Mouse (Mus musculus): ENCODE measurements around the gene Mtfr2. TPM values are rescaled to one million over a fixed set of nuclear protein-coding genes. Genes with fewer than 3 reads are reported as not detected.

Gene Mtfr2
- polyA plus RNA-seq, 1 experiment from 2014 or later: 1.7 TPM

GRCm38 (mm10) chr10:20314797-20315196, 32.8 kb upstream of the Mtfr2 start:
- no peak for ATAC-seq (ENCODE audit: low FRiP score, low TSS enrichment)
- no peak overlapping the region for H3K9ac ChIP-seq (replicated peaks; ENCODE audit: low read length)
- H3K4me1 ChIP-seq (ENCODE audit: insufficient read depth, low read length): peaks cover 14% of the 10 kb centered on the region
- peaks cover 15% of the 10 kb centered on the region for H3K36me3 ChIP-seq (ENCODE audit: insufficient read depth, low read length)
- no peak overlapping the region for H3K4me2 ChIP-seq (replicated peaks; ENCODE audit: low read depth, low read length)
- H3K27ac ChIP-seq (ENCODE audit: low read length): no peak overlapping the region
- no peaks in the 10 kb centered on the region for H3K9me3 ChIP-seq (ENCODE audit: low read length)
- H3K4me3 ChIP-seq (ENCODE audit: low read length): no peak overlapping the region
- WGBS: 62% methylated on average over 2 of the region's 2 CpGs
- no peaks in the 10 kb centered on the region for H3K27me3 ChIP-seq (ENCODE audit: insufficient read depth, low read length)

- Histone ChIP-seq H3K9ac (replicated peaks; ENCODE audit: low read length) (no peak overlapping the region), H3K9me3 (ENCODE audit: low read length) (no peaks in the 10 kb centered on the region), H3K4me3 (ENCODE audit: low read length) (no peak overlapping the region), H3K27ac (ENCODE audit: low read length) (no peak overlapping the region), H3K4me1 (ENCODE audit: insufficient read depth, low read length) (peaks cover 9% of the 10 kb centered on the region), H3K36me3 (ENCODE audit: insufficient read depth, low read length) (peaks cover 20% of the 10 kb centered on the region), H3K4me2 (replicated peaks; ENCODE audit: low read depth, low read length) (no peak overlapping the region), H3K27me3 (ENCODE audit: insufficient read depth, low read length) (no peaks in the 10 kb centered on the region)
- no peak for ATAC-seq (ENCODE audit: low FRiP score, low TSS enrichment)
- WGBS: 65% methylated on average over 5 of the region's 5 CpGs
These were observed 30.1 kb upstream of the Mtfr2 start for GRCm38 (mm10) chr10:20317466-20317865.

- no peak overlapping the region for H3K27ac ChIP-seq (ENCODE audit: low read length)
- H3K4me3 ChIP-seq (ENCODE audit: low read length): no peak overlapping the region
- ATAC-seq (ENCODE audit: low FRiP score, low TSS enrichment): no peak
- H3K4me2 ChIP-seq (replicated peaks; ENCODE audit: low read depth, low read length): no peak overlapping the region
- no peak overlapping the region for H3K9ac ChIP-seq (replicated peaks; ENCODE audit: low read length)
- no peaks in the 10 kb centered on the region for H3K4me1 ChIP-seq (ENCODE audit: insufficient read depth, low read length)
- no peaks in the 10 kb centered on the region for H3K9me3 ChIP-seq (ENCODE audit: low read length)
- peaks cover 45% of the 10 kb centered on the region for H3K36me3 ChIP-seq (ENCODE audit: insufficient read depth, low read length)
- H3K27me3 ChIP-seq (ENCODE audit: insufficient read depth, low read length): no peaks in the 10 kb centered on the region
These were observed 21.3 kb upstream of the Mtfr2 start for GRCm38 (mm10) chr10:20326226-20326625.

- Histone ChIP-seq H3K4me1 (ENCODE audit: insufficient read depth, low read length) (no peaks in the 10 kb centered on the region), H3K4me3 (ENCODE audit: low read length) (no peak overlapping the region), H3K27ac (ENCODE audit: low read length) (no peak overlapping the region), H3K9ac (replicated peaks; ENCODE audit: low read length) (no peak overlapping the region), H3K9me3 (ENCODE audit: low read length) (no peaks in the 10 kb centered on the region), H3K27me3 (ENCODE audit: insufficient read depth, low read length) (no peaks in the 10 kb centered on the region), H3K4me2 (replicated peaks; ENCODE audit: low read depth, low read length) (no peak overlapping the region), H3K36me3 (ENCODE audit: insufficient read depth, low read length) (peaks cover 45% of the 10 kb centered on the region)
- 78% methylated on average over 2 of the region's 2 CpGs for WGBS
- no peak for ATAC-seq (ENCODE audit: low FRiP score, low TSS enrichment)
These were observed 16.3 kb upstream of the Mtfr2 start for GRCm38 (mm10) chr10:20331262-20331661.

GRCm38 (mm10) chr10:20337872-20338271, 9.7 kb upstream of the Mtfr2 start:
- no peak for ATAC-seq (ENCODE audit: low FRiP score, low TSS enrichment)
- H3K9ac ChIP-seq (replicated peaks; ENCODE audit: low read length): no peak overlapping the region
- 94% methylated on average over 7 of the region's 7 CpGs for WGBS
- H3K9me3 ChIP-seq (ENCODE audit: low read length): no peaks in the 10 kb centered on the region
- H3K4me3 ChIP-seq (ENCODE audit: low read length): no peak overlapping the region
- H3K27me3 ChIP-seq (ENCODE audit: insufficient read depth, low read length): no peaks in the 10 kb centered on the region
- H3K4me2 ChIP-seq (replicated peaks; ENCODE audit: low read depth, low read length): no peak overlapping the region
- no peaks in the 10 kb centered on the region for H3K4me1 ChIP-seq (ENCODE audit: insufficient read depth, low read length)
- no peak overlapping the region for H3K27ac ChIP-seq (ENCODE audit: low read length)
- peaks cover 52% of the 10 kb centered on the region for H3K36me3 ChIP-seq (ENCODE audit: insufficient read depth, low read length)

GRCm38 (mm10) chr10:20345736-20346135, 1.8 kb upstream of the Mtfr2 start:
- Histone ChIP-seq H3K27me3 (ENCODE audit: insufficient read depth, low read length) (no peaks in the 10 kb centered on the region), H3K9ac (replicated peaks; ENCODE audit: low read length) (no peak overlapping the region), H3K4me3 (ENCODE audit: low read length) (no peak overlapping the region), H3K9me3 (ENCODE audit: low read length) (no peaks in the 10 kb centered on the region), H3K4me2 (replicated peaks; ENCODE audit: low read depth, low read length) (no peak overlapping the region), H3K27ac (ENCODE audit: low read length) (no peak overlapping the region), H3K36me3 (ENCODE audit: insufficient read depth, low read length) (peaks cover 37% of the 10 kb centered on the region), H3K4me1 (ENCODE audit: insufficient read depth, low read length) (peaks cover 6% of the 10 kb centered on the region; the same call in 1 of the 2 replicates)
- ATAC-seq (ENCODE audit: low FRiP score, low TSS enrichment): no peak
- 84% methylated on average over 1 of the region's 1 CpGs for WGBS

GRCm38 (mm10) chr10:20348894-20349293, 1.3 kb downstream of the Mtfr2 start:
- H3K4me3 ChIP-seq (ENCODE audit: low read length): no peak overlapping the region
- peaks cover 6% of the 10 kb centered on the region; the same call in 1 of the 2 replicates for H3K4me1 ChIP-seq (ENCODE audit: insufficient read depth, low read length)
- H3K9ac ChIP-seq (replicated peaks; ENCODE audit: low read length): no peak overlapping the region
- H3K9me3 ChIP-seq (ENCODE audit: low read length): no peaks in the 10 kb centered on the region
- 91% methylated on average over 2 of the region's 2 CpGs for WGBS
- no peak overlapping the region for H3K27ac ChIP-seq (ENCODE audit: low read length)
- no peaks in the 10 kb centered on the region for H3K27me3 ChIP-seq (ENCODE audit: insufficient read depth, low read length)
- H3K4me2 ChIP-seq (replicated peaks; ENCODE audit: low read depth, low read length): 0 out of 2 replicates have a peak overlapping the region, but pooled peaks have one; percentile 68
- peaks cover 17% of the 10 kb centered on the region for H3K36me3 ChIP-seq (ENCODE audit: insufficient read depth, low read length)
- no peak for ATAC-seq (ENCODE audit: low FRiP score, low TSS enrichment)

GRCm38 (mm10) chr10:20361542-20362449, 14.2 kb downstream of the Mtfr2 start:
- Histone ChIP-seq H3K4me2 (replicated peaks; ENCODE audit: low read depth, low read length) (no peak overlapping the region), H3K9ac (replicated peaks; ENCODE audit: low read length) (no peak overlapping the region), H3K36me3 (ENCODE audit: insufficient read depth, low read length) (peaks cover 13% of the 10 kb centered on the region; the same call in 1 of the 2 replicates), H3K9me3 (ENCODE audit: low read length) (no peaks in the 10 kb centered on the region; the same call in 1 of the 2 replicates), H3K4me3 (ENCODE audit: low read length) (no peak overlapping the region), H3K27ac (ENCODE audit: low read length) (no peak overlapping the region), H3K4me1 (ENCODE audit: insufficient read depth, low read length) (no peaks in the 10 kb centered on the region), H3K27me3 (ENCODE audit: insufficient read depth, low read length) (no peaks in the 10 kb centered on the region)
- 64% methylated on average over 10 of the region's 10 CpGs for WGBS
- no peak for ATAC-seq (ENCODE audit: low FRiP score, low TSS enrichment)

- peaks cover 8% of the 10 kb centered on the region; the same call in 1 of the 2 replicates for H3K36me3 ChIP-seq (ENCODE audit: insufficient read depth, low read length)
- WGBS: 86% methylated on average over 4 of the region's 4 CpGs
- no peak for ATAC-seq (ENCODE audit: low FRiP score, low TSS enrichment)
These were observed 15.0 kb downstream of the Mtfr2 start for GRCm38 (mm10) chr10:20362450-20363118.

GRCm38 (mm10) chr10:20372046-20372445, 24.5 kb downstream of the Mtfr2 start:
- no peak overlapping the region for H3K4me3 ChIP-seq (ENCODE audit: low read length)
- WGBS: 94% methylated on average over 5 of the region's 5 CpGs
- ATAC-seq (ENCODE audit: low FRiP score, low TSS enrichment): no peak
- H3K9me3 ChIP-seq (ENCODE audit: low read length): peaks cover 4% of the 10 kb centered on the region
- no peak overlapping the region for H3K27ac ChIP-seq (ENCODE audit: low read length)
- H3K9ac ChIP-seq (replicated peaks; ENCODE audit: low read length): no peak overlapping the region
- no peaks in the 10 kb centered on the region for H3K4me1 ChIP-seq (ENCODE audit: insufficient read depth, low read length)
- H3K4me2 ChIP-seq (replicated peaks; ENCODE audit: low read depth, low read length): no peak overlapping the region
- no peaks in the 10 kb centered on the region for H3K27me3 ChIP-seq (ENCODE audit: insufficient read depth, low read length)
- H3K36me3 ChIP-seq (ENCODE audit: insufficient read depth, low read length): no peaks in the 10 kb centered on the region

More at GRCm38 (mm10) chr10:20362450-20363118, 15.0 kb downstream of the Mtfr2 start:
- Histone ChIP-seq H3K4me2 (replicated peaks; ENCODE audit: low read depth, low read length) (no peak overlapping the region), H3K4me3 (ENCODE audit: low read length) (no peak overlapping the region), H3K4me1 (ENCODE audit: insufficient read depth, low read length) (no peaks in the 10 kb centered on the region), H3K27me3 (ENCODE audit: insufficient read depth, low read length) (no peaks in the 10 kb centered on the region), H3K9me3 (ENCODE audit: low read length) (peaks cover 6% of the 10 kb centered on the region), H3K9ac (replicated peaks; ENCODE audit: low read length) (no peak overlapping the region), H3K27ac (ENCODE audit: low read length) (no peak overlapping the region)

Data from kidney, embryonic 16.5 days (tissue).